Mouse (Mus musculus) ES-Bruce4 (cell line): Measurements from ENCODE around the gene Gk2.

Experiments
- CTCF ChIP-seq: IDR thresholded peaks from one replicate; pipeline ENCODE4 v1.8.1; 2011; ENCODE audit warnings: low read depth, low read length
- EP300 ChIP-seq: IDR thresholded peaks from 2 replicates; pipeline ENCODE4 v1.6.1; 2011; ENCODE audit warnings: low read depth, low read length; ENCODE audit not compliant: insufficient read depth
- POLR2A ChIP-seq: IDR thresholded peaks from one replicate; pipeline ENCODE4 v1.8.1; 2011; ENCODE audit warnings: low read length; ENCODE audit not compliant: insufficient read depth

- TF ChIP-seq CTCF (no peak), POLR2A (no peak), EP300 (no peak)
Measured at GRCm38 (mm10) chr5:97479991-97480390, 23.2 kb upstream of the Gk2 start.
